Mouse (Mus musculus): ENCODE data around the gene Olfr391-ps. TPM values are rescaled to one million over a fixed set of nuclear protein-coding genes. Genes with fewer than 3 reads are reported as not detected.

Gene Olfr391-ps
- not detected in 2 replicates for polyA plus RNA-seq (2015; fragmentation: Nextera tagmentation; extraction: Ambion mirVana)

DNA sequence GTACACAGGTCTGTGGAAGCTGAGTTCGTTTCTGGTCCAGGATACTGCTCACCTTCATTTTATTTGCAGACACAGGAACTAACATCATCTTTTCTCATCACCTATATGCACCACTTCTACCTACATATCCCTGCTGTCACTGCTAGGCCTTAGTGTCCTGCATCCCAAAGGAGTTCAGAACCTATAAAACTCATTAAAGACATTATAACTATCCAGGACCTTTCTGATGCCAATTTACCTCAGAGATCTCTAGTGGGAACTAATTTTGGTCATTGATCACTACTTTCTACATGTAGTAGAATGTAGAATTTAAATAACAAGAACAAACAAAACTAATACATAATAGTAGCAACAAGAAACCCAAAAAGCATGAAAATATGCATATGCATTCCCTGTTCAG, at the start of gene Olfr391-ps:
TSS of gene Olfr391-ps (minus strand) at position 101 of the 400 bp plus-strand sequence.
- 26% methylated on average over 1 of the region's 1 CpGs for WGBS
- ATAC-seq (replicated peaks; ENCODE audit: low FRiP score, low read depth), result no peak

DNA sequence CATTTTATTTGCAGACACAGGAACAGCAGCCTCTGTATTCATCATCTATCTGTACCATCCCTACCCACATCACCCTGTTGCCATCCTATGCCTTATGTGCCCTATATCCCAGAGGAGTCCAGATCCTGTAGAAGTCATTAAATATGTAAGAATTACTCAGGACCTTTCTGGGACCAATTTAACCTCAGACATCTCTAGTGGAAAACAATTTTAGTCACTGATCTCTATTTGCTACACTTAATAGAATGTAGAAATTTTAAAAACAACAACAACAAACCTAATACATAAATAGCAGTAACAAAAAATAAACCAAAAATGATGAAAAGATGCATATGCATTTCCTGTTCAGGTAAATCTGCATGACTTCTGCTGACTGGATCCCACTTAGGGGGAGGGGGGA, 48.5 kb upstream of the Olfr391-ps start, which contains the start of gene Olfr393:
TSS of gene Olfr393 (minus strand) at position 101 of the 400 bp plus-strand sequence.
- no peak within 1 kb of the TSS for H3K27ac ChIP-seq
- H3K9ac ChIP-seq (ENCODE audit: low read depth, low read length), result no peak within 1 kb of the TSS
- no peaks in the 10 kb centered on the region for H3K27me3 ChIP-seq (ENCODE audit: insufficient read depth, low read length)
- H3K4me2 ChIP-seq (ENCODE audit: low read length), result no peak within 1 kb of the TSS
- H3K4me1 ChIP-seq (replicated peaks; ENCODE audit: insufficient read depth, low read length), result no peaks in the 10 kb centered on the region
- H3K9me3 ChIP-seq (replicated peaks; ENCODE audit: low read length), result no peaks in the 10 kb centered on the region
- DNase-seq (ENCODE audit: low spot score) (no peak), ATAC-seq (replicated peaks; ENCODE audit: low FRiP score, low read depth) (no peak)
- H3K36me3 ChIP-seq (ENCODE audit: insufficient read depth, low read length), result no peaks in the 10 kb centered on the region
- no peak for TF ChIP-seq CTCF (IDR thresholded peaks at IDR 0.05; ENCODE audit: low read depth)
- H3K4me3 ChIP-seq (replicated peaks; ENCODE audit: low read depth, low read length), result no peak within 1 kb of the TSS

More for the DNA sequence above, at the start of gene Olfr391-ps:
- Histone ChIP-seq H3K4me3 (replicated peaks; ENCODE audit: low read depth, low read length) (no peak within 1 kb of the TSS), H3K9ac (ENCODE audit: low read depth, low read length) (no peak within 1 kb of the TSS), H3K4me2 (ENCODE audit: low read length) (no peak within 1 kb of the TSS), H3K27me3 (ENCODE audit: insufficient read depth, low read length) (no peaks in the 10 kb centered on the region), H3K27ac (no peak within 1 kb of the TSS), H3K4me1 (replicated peaks; ENCODE audit: insufficient read depth, low read length) (no peaks in the 10 kb centered on the region), H3K36me3 (ENCODE audit: insufficient read depth, low read length) (no peaks in the 10 kb centered on the region), H3K9me3 (replicated peaks; ENCODE audit: low read length) (no peaks in the 10 kb centered on the region)
- DNase-seq (ENCODE audit: low spot score), result no peak
- no peak for TF ChIP-seq CTCF (IDR thresholded peaks at IDR 0.05; ENCODE audit: low read depth)

DNA sequence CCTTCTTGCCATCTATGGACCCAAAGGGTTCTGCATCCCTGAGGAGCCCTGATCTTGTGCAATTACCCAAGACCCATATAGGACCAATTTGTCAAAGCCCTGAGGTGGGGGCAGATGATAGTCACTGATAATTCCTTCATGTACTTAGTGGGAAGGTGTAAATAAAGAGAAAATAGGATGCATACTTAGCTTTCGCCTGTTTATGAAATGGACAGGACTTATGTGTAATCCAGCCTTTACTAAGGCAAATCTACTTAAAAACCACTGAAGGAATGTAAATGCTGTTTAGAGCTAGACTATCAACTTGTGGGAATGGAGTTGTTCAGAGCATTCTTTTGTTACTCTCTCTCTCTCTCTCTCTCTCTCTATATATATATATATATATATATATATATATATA, 14.1 kb upstream of the Olfr391-ps start, which contains the start of gene Olfr392:
TSS of gene Olfr392 (minus strand) at position 101 of the 400 bp plus-strand sequence.
- TF ChIP-seq CTCF (IDR thresholded peaks at IDR 0.05; ENCODE audit: low read depth), result no peak
- Histone ChIP-seq H3K4me2 (ENCODE audit: low read length) (no peak within 1 kb of the TSS), H3K9ac (ENCODE audit: low read depth, low read length) (no peak within 1 kb of the TSS), H3K9me3 (replicated peaks; ENCODE audit: low read length) (no peaks in the 10 kb centered on the region), H3K4me3 (replicated peaks; ENCODE audit: low read depth, low read length) (no peak within 1 kb of the TSS), H3K27me3 (ENCODE audit: insufficient read depth, low read length) (no peaks in the 10 kb centered on the region), H3K36me3 (ENCODE audit: insufficient read depth, low read length) (no peaks in the 10 kb centered on the region), H3K4me1 (replicated peaks; ENCODE audit: insufficient read depth, low read length) (no peaks in the 10 kb centered on the region), H3K27ac (no peak within 1 kb of the TSS)
- WGBS, result 78% methylated on average over 1 of the region's 1 CpGs
- no peak for ATAC-seq (replicated peaks; ENCODE audit: low FRiP score, low read depth)
- DNase-seq (ENCODE audit: low spot score), result no peak

DNA sequence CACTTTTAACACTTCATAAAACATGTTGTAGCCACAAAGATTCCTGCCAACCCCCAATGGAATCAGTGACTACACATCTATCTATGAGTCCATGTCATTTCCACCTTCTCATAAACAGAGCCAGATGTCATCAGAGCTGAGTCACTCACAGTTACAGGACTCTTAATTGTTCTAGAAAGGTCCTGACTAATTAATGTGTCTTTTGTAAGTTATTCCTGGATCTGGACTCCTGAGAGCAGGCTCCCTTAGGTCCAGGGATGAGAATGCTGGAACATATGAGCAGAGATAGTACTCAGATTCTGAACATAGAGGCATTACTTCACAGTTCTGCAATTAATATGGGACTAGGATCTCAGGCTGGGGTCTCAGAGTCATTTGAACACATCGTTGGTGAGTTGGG, 20.2 kb downstream of the Olfr391-ps start, which contains the start of gene Olfr390:
TSS of gene Olfr390 (plus strand) at position 301 of the 400 bp plus-strand sequence.
- Histone ChIP-seq H3K27ac (no peak within 1 kb of the TSS), H3K36me3 (ENCODE audit: insufficient read depth, low read length) (no peaks in the 10 kb centered on the region), H3K4me1 (replicated peaks; ENCODE audit: insufficient read depth, low read length) (no peaks in the 10 kb centered on the region), H3K4me2 (ENCODE audit: low read length) (no peak within 1 kb of the TSS), H3K27me3 (ENCODE audit: insufficient read depth, low read length) (no peaks in the 10 kb centered on the region), H3K4me3 (replicated peaks; ENCODE audit: low read depth, low read length) (no peak within 1 kb of the TSS), H3K9ac (ENCODE audit: low read depth, low read length) (no peak within 1 kb of the TSS), H3K9me3 (replicated peaks; ENCODE audit: low read length) (no peaks in the 10 kb centered on the region)
- ATAC-seq (replicated peaks; ENCODE audit: low FRiP score, low read depth) (no peak), DNase-seq (ENCODE audit: low spot score) (no peak)
- no peak for TF ChIP-seq CTCF (IDR thresholded peaks at IDR 0.05; ENCODE audit: low read depth)
- 70% methylated on average over 1 of the region's 1 CpGs for whole genome bisulfite sequencing

DNA sequence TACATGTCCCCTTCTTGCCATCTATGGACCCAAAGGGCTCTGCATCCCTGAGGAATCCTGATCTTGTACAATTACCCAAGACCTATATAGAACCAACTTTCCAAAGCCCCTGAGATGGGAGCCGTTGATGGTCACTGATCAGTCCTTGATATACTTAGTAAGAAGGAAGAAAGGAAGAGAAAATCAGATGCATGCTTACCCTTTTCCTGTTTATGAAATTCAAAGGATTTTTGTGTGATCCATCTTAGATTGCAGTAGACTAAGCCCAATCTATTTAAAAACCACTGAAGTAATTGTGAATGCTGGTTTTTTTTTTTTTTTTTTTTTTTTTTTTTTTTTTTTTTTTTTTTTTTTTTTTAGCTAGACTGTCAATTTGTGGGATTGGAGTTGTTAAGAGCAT, 22.2 kb downstream of the Olfr391-ps start, which contains the start of gene Olfr389:
TSS of gene Olfr389 (minus strand) at position 101 of the 400 bp plus-strand sequence.
- Histone ChIP-seq H3K27ac (no peak within 1 kb of the TSS), H3K9ac (ENCODE audit: low read depth, low read length) (no peak within 1 kb of the TSS), H3K36me3 (ENCODE audit: insufficient read depth, low read length) (no peaks in the 10 kb centered on the region), H3K9me3 (replicated peaks; ENCODE audit: low read length) (no peaks in the 10 kb centered on the region), H3K4me1 (replicated peaks; ENCODE audit: insufficient read depth, low read length) (no peaks in the 10 kb centered on the region), H3K4me3 (replicated peaks; ENCODE audit: low read depth, low read length) (no peak within 1 kb of the TSS), H3K27me3 (ENCODE audit: insufficient read depth, low read length) (no peaks in the 10 kb centered on the region), H3K4me2 (ENCODE audit: low read length) (no peak within 1 kb of the TSS)
- DNase-seq (ENCODE audit: low spot score) (no peak), ATAC-seq (replicated peaks; ENCODE audit: low FRiP score, low read depth) (no peak)
- TF ChIP-seq CTCF (IDR thresholded peaks at IDR 0.05; ENCODE audit: low read depth), result no peak
- 84% methylated on average over 1 of the region's 1 CpGs for WGBS

DNA sequence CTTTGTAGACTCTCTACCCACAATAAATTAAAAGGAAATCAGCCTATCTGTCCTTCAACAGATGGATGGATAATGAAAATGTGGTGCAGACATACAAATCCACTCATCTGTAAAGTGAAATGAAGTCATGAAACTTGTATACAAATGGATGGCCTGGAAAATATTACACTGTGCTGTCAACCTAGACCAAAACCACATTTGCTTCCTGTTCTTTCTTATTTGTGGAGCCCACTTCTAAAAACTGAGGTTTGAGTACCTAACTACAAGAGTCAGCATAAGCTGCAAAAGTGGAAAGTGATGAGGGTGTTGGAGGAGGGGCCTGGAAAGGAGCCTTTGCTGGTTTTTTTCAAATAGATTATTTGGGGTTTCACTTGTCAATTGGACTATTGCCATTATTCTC, 43.7 kb downstream of the Olfr391-ps start:
- no peak for DNase-seq (ENCODE audit: low spot score)
- ATAC-seq (replicated peaks; ENCODE audit: low FRiP score, low read depth), result no peak

More for the DNA sequence above, 43.7 kb downstream of the Olfr391-ps start:
- Histone ChIP-seq H3K4me2 (ENCODE audit: low read length) (no peak overlapping the region), H3K9ac (ENCODE audit: low read depth, low read length) (no peak overlapping the region), H3K4me3 (replicated peaks; ENCODE audit: low read depth, low read length) (no peak overlapping the region), H3K9me3 (replicated peaks; ENCODE audit: low read length) (no peaks in the 10 kb centered on the region), H3K27me3 (ENCODE audit: insufficient read depth, low read length) (no peaks in the 10 kb centered on the region), H3K4me1 (replicated peaks; ENCODE audit: insufficient read depth, low read length) (no peaks in the 10 kb centered on the region), H3K27ac (no peak overlapping the region), H3K36me3 (ENCODE audit: insufficient read depth, low read length) (no peaks in the 10 kb centered on the region)
- TF ChIP-seq CTCF (IDR thresholded peaks at IDR 0.05; ENCODE audit: low read depth), result no peak

Other genes with a start within 250 kb of the Olfr391-ps start
- gene Olfr385, start 210.0 kb downstream of the Olfr391-ps start, polyA plus RNA-seq (2015; fragmentation: Nextera tagmentation; extraction: Ambion mirVana), result not detected in 2 replicates
- not detected in 2 replicates for gene Olfr384, start 204.5 kb downstream of the Olfr391-ps start, polyA plus RNA-seq (2015; fragmentation: Nextera tagmentation; extraction: Ambion mirVana)
- not detected in 2 replicates for gene Zfp735, start 114.3 kb downstream of the Olfr391-ps start, polyA plus RNA-seq (2015; fragmentation: Nextera tagmentation; extraction: Ambion mirVana)
- not detected in 2 replicates for gene Olfr389, start 22.3 kb downstream of the Olfr391-ps start, polyA plus RNA-seq (2015; fragmentation: Nextera tagmentation; extraction: Ambion mirVana)
- gene Olfr390, start 20.1 kb downstream of the Olfr391-ps start, polyA plus RNA-seq (2015; fragmentation: Nextera tagmentation; extraction: Ambion mirVana), result not detected in 2 replicates
- gene Olfr392, start 14.0 kb upstream of the Olfr391-ps start, polyA plus RNA-seq (2015; fragmentation: Nextera tagmentation; extraction: Ambion mirVana), result not detected in 2 replicates
- gene Olfr393, start 48.4 kb upstream of the Olfr391-ps start, polyA plus RNA-seq (2015; fragmentation: Nextera tagmentation; extraction: Ambion mirVana), result not detected in 2 replicates
- not detected in 2 replicates for gene Olfr394, start 87.7 kb upstream of the Olfr391-ps start, polyA plus RNA-seq (2015; fragmentation: Nextera tagmentation; extraction: Ambion mirVana)
- not detected in 2 replicates for gene Olfr395, start 106.2 kb upstream of the Olfr391-ps start, polyA plus RNA-seq (2015; fragmentation: Nextera tagmentation; extraction: Ambion mirVana)
- gene Olfr23, start 133.6 kb upstream of the Olfr391-ps start, polyA plus RNA-seq (2015; fragmentation: Nextera tagmentation; extraction: Ambion mirVana), result not detected in 2 replicates
- gene Olfr397, start 157.8 kb upstream of the Olfr391-ps start, polyA plus RNA-seq (2015; fragmentation: Nextera tagmentation; extraction: Ambion mirVana), result not detected in 2 replicates
- gene Olfr398, start 187.4 kb upstream of the Olfr391-ps start, polyA plus RNA-seq (2015; fragmentation: Nextera tagmentation; extraction: Ambion mirVana), result not detected in 2 replicates

Measured in kidney, postnatal 0 days (tissue).